Mouse (Mus musculus) kidney, adult 2 months (tissue): ENCODE measurements around the gene Btn1a1.

Experiments used
- CTCF ChIP-seq: fragments of 200-500 bp; conservative IDR thresholded peaks from 2 replicates; pipeline ENCODE4 v1.5.1; 2011; ENCODE audit warnings: low read depth, mild to moderate bottlenecking, control low read depth, low read length, moderate library complexity, mixed read lengths; ENCODE audit not compliant: insufficient read depth, insufficient read length
- POLR2A ChIP-seq: fragments of 200-500 bp; IDR thresholded peaks from one replicate; pipeline ENCODE4 v1.6.1; 2011; ENCODE audit warnings: low read depth, low read length, control low read depth

DNA sequence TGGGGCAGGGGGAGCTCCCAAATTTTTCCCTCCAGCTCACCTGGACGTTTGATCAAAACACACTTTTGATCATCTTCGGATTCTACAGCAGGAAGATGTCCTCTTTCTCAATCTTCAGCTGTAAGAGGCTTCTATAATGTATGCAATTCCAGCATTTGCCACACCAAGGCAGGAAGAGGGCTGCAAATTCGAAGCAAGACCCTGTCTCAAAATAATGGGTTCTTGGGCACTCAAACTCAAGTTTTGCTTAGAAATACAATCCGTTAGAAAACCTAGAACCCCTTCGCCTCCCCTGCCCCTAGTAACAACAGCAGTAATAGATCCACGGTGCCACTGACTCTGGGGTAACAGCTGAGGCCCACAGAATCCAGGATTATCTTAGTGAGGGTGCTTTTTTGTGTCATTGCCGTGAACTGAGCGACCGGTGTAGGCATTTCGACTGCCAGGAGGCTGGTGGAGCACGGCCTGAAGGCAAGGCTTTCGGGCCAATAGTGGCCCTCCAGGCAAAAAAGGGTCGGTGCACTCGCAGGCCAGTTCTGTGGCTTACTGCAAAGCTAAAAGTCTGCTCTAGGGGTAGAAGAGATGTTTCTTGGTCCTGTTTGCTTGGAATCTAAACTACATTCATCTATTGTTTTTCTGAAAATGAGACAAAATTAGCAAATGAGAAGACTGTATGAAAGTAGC is 40.1 kb upstream of the Btn1a1 start:
- no peak for TF ChIP-seq CTCF
- no peak for TF ChIP-seq POLR2A
